Mouse (Mus musculus) urinary bladder, postnatal 14 days (tissue): ENCODE measurements at regions not wholly inside any gene's neighbourhood (a gene's known extent, or its start where the extent isn't known, plus 50 kb on each side); places are given as distances from the start of the nearest gene placed in this dataset.

Source experiments
- DNase-seq: peaks from one replicate; pipeline ENCODE4 v3.0.0; 2021; ENCODE audit warnings: low spot score

- DNase-seq: no peak
These were observed 150.3 kb downstream of the Rnf152 start for GRCm38 (mm10) chr1:105206216-105206615.

- DNase-seq: no peak
These were observed 157.2 kb downstream of the Rnf152 start for GRCm38 (mm10) chr1:105199305-105199704.

- DNase-seq: no peak
These were observed 165.4 kb downstream of the Rnf152 start for GRCm38 (mm10) chr1:105191126-105191525.

GRCm38 (mm10) chr1:105188920-105189266, 167.6 kb downstream of the Rnf152 start:
- DNase-seq: no peak

- DNase-seq: no peak
These were observed 168.1 kb downstream of the Rnf152 start for GRCm38 (mm10) chr1:105188210-105188919.

GRCm38 (mm10) chr1:105184470-105184869, 172.0 kb downstream of the Rnf152 start:
- no peak for DNase-seq

GRCm38 (mm10) chr1:105179371-105179823, 177.1 kb downstream of the Rnf152 start:
- peak; percentile 57 for DNase-seq

GRCm38 (mm10) chr1:105178773-105179172, 177.7 kb downstream of the Rnf152 start:
- no peak for DNase-seq

- no peak for DNase-seq
These were observed 178.6 kb downstream of the Rnf152 start for GRCm38 (mm10) chr1:105177938-105178337.

- DNase-seq: no peak
These were observed 179.3 kb downstream of the Rnf152 start for GRCm38 (mm10) chr1:105177015-105177762.

- DNase-seq: no peak
These were observed 185.5 kb downstream of the Rnf152 start for GRCm38 (mm10) chr1:105170979-105171378.

GRCm38 (mm10) chr1:105170114-105170506, 186.4 kb downstream of the Rnf152 start:
- DNase-seq: no peak

- no peak for DNase-seq
These were observed 186.9 kb downstream of the Rnf152 start for GRCm38 (mm10) chr1:105169455-105170113.

GRCm38 (mm10) chr1:105168808-105169207, 187.7 kb downstream of the Rnf152 start:
- no peak for DNase-seq

- no peak for DNase-seq
These were observed 198.9 kb downstream of the Rnf152 start for GRCm38 (mm10) chr1:105157459-105158124.

GRCm38 (mm10) chr1:105152175-105152828, 204.2 kb downstream of the Rnf152 start:
- DNase-seq: no peak

- DNase-seq: no peak
These were observed 205.1 kb downstream of the Rnf152 start for GRCm38 (mm10) chr1:105151466-105151846.

- DNase-seq: no peak
These were observed 205.7 kb downstream of the Rnf152 start for GRCm38 (mm10) chr1:105150624-105151465.

GRCm38 (mm10) chr1:105148792-105149191, 207.7 kb downstream of the Rnf152 start:
- DNase-seq: no peak

- no peak for DNase-seq
These were observed 208.5 kb downstream of the Rnf152 start for GRCm38 (mm10) chr1:105148048-105148447.

- DNase-seq: no peak
These were observed 232.6 kb downstream of the Rnf152 start for GRCm38 (mm10) chr1:105123936-105124335.
